Mouse (Mus musculus) brain, embryonic 14.5 days (tissue): ENCODE data around the gene Litaf. TPM values are rescaled to one million over a fixed set of nuclear protein-coding genes. Genes with fewer than 3 reads are reported as not detected.

Source experiments
- DNase-seq: peaks from one replicate; pipeline ENCODE4 v3.0.0-alpha.2; 2011; ENCODE audit warnings: low read depth
- CTCF ChIP-seq: fragments of 200-500 bp; IDR thresholded peaks from 2 replicates; pipeline ENCODE4 v1.5.1; 2012; ENCODE audit warnings: inconsistent platforms, mild to moderate bottlenecking, moderate library complexity, borderline replicate concordance; ENCODE audit not compliant: insufficient read depth, insufficient read length; ENCODE audit errors: extremely low read depth
- POLR2A ChIP-seq: fragments of 200-500 bp; IDR thresholded peaks from 2 replicates; pipeline ENCODE4 v1.6.1; 2012; ENCODE audit warnings: mild to moderate bottlenecking, inconsistent platforms, borderline replicate concordance; ENCODE audit not compliant: poor library complexity, insufficient read depth, insufficient read length, severe bottlenecking; ENCODE audit errors: extremely low read depth
- polyA plus RNA-seq: library from polyadenylated mRNA; depleted of rRNA; stranded (reverse); fragments of >200 nt; gene quantifications from 2 replicates; pipeline ENCODE4 v1.2.3, GENCODE M21; 2012; rRNA removed

The Litaf gene
- polyA plus RNA-seq, 1 experiment, result 39.0 TPM

DNA sequence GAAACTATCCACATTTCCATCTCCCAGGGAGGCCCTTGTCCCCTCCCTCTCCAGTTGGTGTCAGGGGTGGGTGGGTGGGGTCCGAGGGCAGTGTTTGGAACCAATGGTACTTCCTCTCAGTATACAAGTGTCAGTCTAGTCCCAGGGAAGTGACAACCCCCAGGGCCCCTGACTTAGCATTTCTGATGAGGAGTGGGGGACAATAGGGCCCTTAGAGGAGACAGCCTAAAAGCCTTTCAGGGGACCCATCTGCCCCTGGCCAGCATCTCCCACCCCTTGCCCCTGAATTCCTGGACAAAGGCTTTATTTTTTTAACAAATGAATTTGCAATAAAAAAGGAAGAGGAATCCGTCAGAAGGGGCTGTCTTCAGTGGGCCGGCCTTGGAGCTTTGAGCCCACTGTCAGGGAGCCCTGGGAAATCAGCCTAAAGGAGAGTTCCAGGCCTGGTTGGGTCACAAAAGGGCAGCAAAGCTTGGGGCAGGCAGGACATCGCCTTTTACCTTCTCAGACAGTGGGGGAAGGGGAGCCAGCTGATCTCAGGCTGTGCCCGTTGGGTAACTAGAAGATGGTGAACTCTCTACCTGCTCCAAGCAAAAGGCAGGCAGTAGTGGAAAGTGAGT lies 129.1 kb downstream of the Litaf start:
- TF ChIP-seq POLR2A, result no peak
- TF ChIP-seq CTCF, result no peak

GRCm38 (mm10) chr16:10934047-10934446 lies 131.9 kb downstream of the Litaf start:
- TF ChIP-seq CTCF (no peak), POLR2A (no peak)

More for the DNA sequence above, 129.1 kb downstream of the Litaf start:
- DNase-seq, result no peak

GRCm38 (mm10) chr16:10933372-10933771 lies 132.6 kb downstream of the Litaf start:
- DNase-seq, result peak; percentile 49
- no peak for TF ChIP-seq CTCF
- TF ChIP-seq POLR2A, result no peak

More at GRCm38 (mm10) chr16:10934047-10934446, 131.9 kb downstream of the Litaf start:
- no peak for DNase-seq

DNA sequence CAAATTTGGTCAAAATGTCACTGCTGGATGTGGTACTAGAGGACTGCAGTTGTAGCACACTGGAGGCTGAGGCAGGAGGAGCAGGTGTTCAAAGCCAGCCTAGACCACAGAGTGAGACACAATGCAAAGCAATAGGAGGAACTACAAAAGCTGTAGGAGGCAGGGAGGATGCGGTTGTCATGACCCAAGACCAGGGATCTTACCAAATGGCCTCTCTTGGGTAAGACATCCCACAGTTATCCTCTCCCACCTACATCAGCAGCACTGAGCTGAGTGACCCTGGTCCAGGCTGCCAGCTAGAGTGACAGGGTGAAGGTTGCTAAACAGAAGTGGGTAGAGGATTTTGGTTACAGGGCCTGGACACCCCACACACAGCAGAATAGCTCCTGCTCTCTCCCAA lies 138.9 kb downstream of the Litaf start:
- DNase-seq, result no peak
- no peak for TF ChIP-seq CTCF
- TF ChIP-seq POLR2A, result no peak

- DNase-seq, result peak; percentile 65
- TF ChIP-seq CTCF (no peak), POLR2A (no peak)
Observed at GRCm38 (mm10) chr16:10925591-10926180, 140.3 kb downstream of the Litaf start.

GRCm38 (mm10) chr16:10923561-10923960 lies 142.4 kb downstream of the Litaf start:
- TF ChIP-seq CTCF (no peak), POLR2A (no peak)
- DNase-seq, result no peak

DNA sequence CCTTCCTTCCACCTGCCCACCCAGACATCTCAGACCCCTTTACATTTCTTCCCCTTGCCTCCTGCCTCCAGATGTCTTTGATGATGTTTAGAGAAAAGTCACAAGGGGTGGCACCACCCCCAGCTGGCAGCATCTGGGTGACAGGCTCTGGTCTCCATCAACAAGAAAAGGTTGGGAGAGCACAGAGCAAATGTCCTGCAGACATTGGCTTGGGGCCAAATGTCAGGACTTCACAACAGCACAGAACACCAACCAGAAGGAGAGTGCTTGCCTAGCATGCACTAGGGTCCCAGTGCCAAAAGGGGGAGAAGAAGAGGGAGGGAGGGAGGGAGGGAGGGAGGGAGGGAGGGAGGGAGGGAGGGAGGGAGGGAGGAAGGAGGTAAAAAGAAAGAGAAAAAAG lies 146.1 kb downstream of the Litaf start:
- TF ChIP-seq POLR2A (no peak), CTCF (no peak)
- DNase-seq, result no peak

GRCm38 (mm10) chr16:10916271-10916670 lies 149.7 kb downstream of the Litaf start:
- TF ChIP-seq POLR2A (no peak), CTCF (no peak)
- DNase-seq, result no peak

GRCm38 (mm10) chr16:10915066-10915465 lies 150.9 kb downstream of the Litaf start:
- no peak for DNase-seq
- TF ChIP-seq POLR2A, result no peak
- no peak for TF ChIP-seq CTCF

GRCm38 (mm10) chr16:10911061-10911460 lies 154.9 kb downstream of the Litaf start:
- no peak for TF ChIP-seq CTCF
- TF ChIP-seq POLR2A, result no peak
- no peak for DNase-seq

DNA sequence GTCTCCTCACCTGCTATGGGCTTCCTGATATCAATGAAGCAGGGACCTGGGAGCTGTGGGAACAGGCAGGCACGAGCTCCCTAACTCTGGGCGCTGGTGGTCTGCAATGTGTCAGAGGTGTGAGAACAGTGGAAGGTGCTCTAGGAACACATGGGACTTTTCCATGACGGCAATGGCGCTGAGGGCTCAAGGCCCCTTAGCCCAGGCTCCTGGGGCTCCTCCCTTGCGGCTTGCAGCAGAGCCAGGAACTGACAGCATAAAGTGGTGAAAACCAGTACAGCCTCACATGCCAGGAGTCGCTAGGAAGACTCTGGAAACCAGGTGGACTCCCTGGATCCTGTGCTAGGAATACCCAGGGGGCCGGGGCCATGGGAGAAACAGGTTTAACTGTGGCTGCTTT lies 155.4 kb downstream of the Litaf start:
- no peak for DNase-seq

More for the DNA sequence above, 155.4 kb downstream of the Litaf start:
- no peak for TF ChIP-seq POLR2A

Other genes with a start within 250 kb of the Litaf start
- 2.3 and 3.0 TPM in 2 replicates for gene Rmi2, start 231.1 kb downstream of the Litaf start, polyA plus RNA-seq
- 185 and 187 TPM in 2 replicates for gene Snn, start 5.2 kb downstream of the Litaf start, polyA plus RNA-seq
- gene Txndc11, start 68.5 kb upstream of the Litaf start, polyA plus RNA-seq, result 26.6 and 28.2 TPM in 2 replicates
- 113 and 127 TPM in 2 replicates for gene Zc3h7a, start 110.2 kb upstream of the Litaf start, polyA plus RNA-seq
- 57.9 and 62.4 TPM in 2 replicates for gene Rsl1d1, start 137.2 kb upstream of the Litaf start, polyA plus RNA-seq
- 34.3 and 54.9 TPM in 2 replicates for gene Gspt1, start 188.2 kb upstream of the Litaf start, polyA plus RNA-seq
- 0.15 and 0.25 TPM in 2 replicates for gene Tnfrsf17, start 247.7 kb upstream of the Litaf start, polyA plus RNA-seq